Mouse (Mus musculus) natural killer cell, adult 2 months (primary cell): ENCODE data around the gene Ift81.

Experiments
- DNase-seq, 2 experiments: peaks; one replicate each; pipeline ENCODE4 v3.0.0; 2022; ENCODE audit warnings: low spot score in 2 of 2

Gene Ift81

DNA sequence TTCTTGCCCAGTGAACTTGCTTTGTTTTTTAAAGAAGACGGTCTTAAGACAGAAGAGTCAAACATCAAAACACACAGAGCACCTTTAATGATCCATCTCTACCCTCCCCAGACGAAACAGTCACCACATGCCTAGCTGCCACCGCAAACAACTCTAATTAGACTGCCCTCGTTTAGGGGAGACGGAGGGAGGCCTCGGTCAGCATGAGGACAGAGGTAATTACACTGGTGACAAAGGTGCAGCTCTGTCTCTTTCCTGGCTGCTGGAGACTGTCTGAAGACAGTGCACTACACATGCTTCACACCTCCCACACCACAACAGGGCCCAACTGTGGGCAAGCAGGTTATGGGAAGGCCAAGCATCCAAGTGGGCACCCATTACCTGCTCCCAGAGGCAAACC, 66.5 kb downstream of the Ift81 start:
- DNase-seq, result no peak

DNA sequence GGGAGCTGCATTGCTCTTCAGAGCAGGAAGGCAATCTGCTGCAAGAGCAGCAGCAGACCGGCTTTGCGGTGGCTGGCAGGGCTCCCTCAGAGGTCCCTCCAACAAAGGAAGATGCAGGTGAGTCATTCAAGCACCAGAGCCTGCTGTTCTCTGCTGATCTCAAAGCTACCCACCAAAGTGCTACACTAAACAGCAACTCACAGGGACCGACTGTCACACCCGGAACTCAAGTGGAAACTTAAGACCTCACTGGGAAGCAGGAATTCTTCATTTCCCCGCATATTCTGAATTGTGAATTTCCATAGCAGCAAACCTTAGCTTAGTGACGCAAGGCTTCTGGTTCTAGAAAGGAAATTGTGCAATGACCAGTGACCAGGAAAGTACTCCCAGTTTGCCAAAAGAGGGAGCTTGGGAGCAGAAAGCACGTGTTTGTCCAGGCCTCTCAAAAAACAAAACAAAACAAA, 67.0 kb downstream of the Ift81 start:
- peak; percentile 16 to 17 for DNase-seq

- no peak for DNase-seq
These were observed 70.9 kb downstream of the Ift81 start for GRCm38 (mm10) chr5:122543392-122543791.

GRCm38 (mm10) chr5:122541871-122542270, 72.4 kb downstream of the Ift81 start:
- DNase-seq, result no peak

- DNase-seq, result no peak
These were observed 76.2 kb downstream of the Ift81 start for GRCm38 (mm10) chr5:122538077-122538476.

- no peak for DNase-seq
These were observed 76.7 kb downstream of the Ift81 start for GRCm38 (mm10) chr5:122537654-122538053.

DNA sequence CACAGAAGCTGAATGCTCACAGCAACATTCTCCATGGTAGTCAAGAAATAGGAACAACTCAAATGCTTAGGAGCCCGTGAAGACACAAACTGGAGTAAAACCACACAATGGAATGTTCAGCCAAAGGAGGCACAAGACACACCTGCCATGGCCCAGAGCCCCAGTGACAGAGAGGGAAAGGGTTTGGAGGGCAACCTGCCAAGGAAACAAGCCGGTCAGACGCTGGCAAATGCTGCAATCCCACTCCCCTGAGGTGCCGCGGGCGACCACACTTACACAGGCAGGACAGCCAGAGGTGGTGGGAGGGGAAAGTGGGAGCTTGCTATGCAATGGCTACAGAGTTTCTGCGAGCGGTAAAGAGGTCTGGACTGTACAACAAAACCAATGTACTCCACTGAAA, 80.4 kb downstream of the Ift81 start:
- DNase-seq, result no peak

DNA sequence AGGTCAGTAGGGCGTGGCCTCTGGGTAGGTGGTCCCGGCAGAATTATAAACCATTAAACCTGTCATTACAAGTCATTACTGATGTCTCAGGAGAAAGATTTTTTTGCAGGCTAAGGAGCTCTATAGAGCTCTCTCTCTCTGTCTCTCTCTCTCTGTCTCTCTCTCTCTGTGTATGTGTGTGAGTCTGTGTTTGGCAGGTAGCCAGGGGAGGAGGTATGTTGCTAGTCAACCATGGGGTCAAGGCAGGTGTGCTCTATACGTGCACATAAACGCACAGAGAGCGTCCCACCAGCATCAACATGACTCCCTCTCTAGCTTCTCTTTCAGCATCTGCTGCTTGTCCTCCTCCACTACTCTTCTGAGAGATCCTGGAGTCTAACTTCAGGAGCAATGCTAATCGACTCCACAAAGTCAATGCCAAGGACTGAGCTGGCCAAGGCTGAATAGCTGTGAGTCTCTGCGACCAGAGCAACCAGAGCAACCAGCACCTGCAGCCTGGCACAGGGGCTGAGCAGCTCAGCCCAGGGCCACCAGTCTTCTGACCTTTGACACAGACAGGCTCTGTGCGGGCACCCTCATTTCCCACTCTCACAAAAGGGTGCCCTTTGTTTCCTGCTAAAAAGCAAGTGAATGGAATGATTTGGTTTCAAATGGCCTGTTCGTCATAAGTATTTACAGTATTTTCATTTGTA, 84.3 kb downstream of the Ift81 start:
- DNase-seq, result no peak

- DNase-seq, result no peak
These were observed 85.0 kb downstream of the Ift81 start for GRCm38 (mm10) chr5:122529316-122529715.

DNA sequence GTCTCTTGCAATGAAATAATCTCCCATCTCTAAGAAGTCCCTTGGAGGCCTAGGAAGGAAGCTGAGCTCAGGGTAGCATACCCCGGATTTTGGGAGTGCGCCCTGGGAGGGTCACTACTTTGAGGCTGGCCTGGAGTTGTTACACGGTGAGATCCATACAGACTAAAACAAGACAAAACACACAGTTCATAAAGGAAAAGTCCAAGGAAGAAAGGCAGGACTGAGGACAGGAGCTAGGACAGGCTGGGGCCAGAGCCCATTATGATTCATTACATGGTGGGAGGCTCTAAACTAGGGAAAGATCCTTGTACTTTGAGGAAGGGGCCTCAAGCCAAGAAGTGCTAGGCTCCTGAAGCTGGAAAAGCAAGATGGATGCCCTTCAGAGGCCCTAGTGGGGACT, 85.7 kb downstream of the Ift81 start:
- no peak for DNase-seq

DNA sequence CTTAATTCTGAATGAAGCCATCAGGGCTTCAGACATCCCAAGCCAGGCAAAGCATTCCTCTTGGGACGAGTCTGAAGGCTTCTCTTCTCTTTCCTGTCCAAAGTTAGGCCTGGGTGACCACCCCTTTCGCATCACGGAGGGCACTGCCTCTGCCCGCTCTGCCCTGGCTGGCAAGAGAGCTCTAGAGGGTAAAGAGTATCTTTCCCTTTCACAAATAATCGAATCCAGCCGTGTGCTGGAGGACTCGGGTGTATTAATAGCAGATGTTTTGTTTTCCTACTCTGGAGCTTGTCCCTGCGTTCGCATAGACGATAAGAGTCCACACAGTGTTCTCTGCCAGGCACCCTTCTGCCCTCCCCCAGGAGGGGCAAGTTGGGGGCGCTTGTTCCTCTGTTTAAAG, 86.6 kb downstream of the Ift81 start:
- no peak for DNase-seq

GRCm38 (mm10) chr5:122526878-122527730, 87.2 kb downstream of the Ift81 start:
- DNase-seq, result no peak

DNA sequence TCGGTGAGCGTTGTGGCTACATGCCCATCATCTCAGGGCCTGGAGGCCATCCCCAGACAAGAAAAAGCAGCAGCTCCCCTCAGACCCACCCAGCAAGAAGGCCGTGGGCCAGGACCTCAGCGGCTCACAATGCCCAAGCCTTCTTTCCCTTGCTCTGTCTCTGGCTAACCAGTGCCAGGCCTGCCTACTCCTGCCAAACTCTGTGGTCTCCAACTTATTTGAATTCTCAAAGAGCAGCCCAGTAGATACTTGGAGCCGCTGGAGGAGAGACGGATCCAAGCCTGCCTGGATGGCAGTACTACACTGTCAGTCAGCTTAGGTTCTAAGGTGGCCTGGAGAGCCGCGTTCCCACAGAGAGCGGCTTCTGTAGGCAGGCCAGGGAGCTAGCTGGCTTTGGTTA, 87.9 kb downstream of the Ift81 start:
- DNase-seq, result no peak

DNA sequence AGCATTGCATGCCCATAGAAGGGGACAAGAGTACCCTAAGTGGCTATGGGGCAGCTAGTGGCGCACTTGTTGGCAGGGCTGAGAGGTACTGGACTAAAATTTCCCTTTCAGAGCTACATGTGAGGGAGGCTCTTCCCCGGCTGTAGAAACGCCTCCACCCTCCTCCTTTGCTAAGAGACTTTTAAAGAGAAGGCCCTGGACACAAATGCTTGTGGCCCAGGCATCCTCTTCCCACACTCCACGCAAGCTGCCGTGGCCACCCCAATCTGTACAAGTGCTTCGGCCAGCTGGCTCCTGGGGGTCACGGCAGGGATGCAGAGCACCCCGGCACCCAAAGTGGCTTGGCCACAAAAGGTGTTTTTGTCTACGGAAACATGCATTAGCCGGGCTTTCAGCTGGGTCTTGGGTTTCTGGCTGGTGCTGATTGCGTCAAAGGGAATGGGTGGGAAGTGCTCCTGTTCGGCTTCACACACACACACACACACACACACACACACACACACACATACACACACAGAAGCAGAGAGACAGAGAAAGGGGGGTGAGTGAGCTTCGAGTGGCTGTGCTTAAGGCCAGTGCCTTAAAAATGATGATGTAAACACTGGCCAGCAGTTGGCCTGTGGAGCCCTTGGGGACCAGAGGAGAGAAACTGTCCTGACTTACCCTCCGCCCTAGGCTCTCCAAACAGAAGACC, 88.9 kb downstream of the Ift81 start:
- DNase-seq, result no peak

DNA sequence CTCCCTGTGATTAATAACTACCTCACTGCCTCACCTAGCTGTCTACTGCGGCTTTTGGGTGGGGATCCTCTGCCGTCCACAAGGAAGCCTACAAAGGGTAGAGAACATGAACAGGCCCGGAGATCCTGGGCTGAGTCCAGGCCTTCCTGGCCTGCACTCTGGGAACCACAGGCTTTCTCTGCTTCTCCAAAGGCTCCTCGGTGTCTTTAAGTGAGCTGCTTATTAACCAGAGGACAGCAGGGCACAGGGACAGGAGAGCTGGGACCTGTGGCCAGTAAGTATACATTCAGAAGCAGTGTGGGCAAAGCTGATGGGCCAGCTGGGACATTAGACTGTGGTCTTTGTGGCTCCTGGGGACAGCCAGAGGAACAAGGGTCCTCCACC, 89.5 kb downstream of the Ift81 start:
- DNase-seq, result no peak

- no peak for DNase-seq
These were observed 90.1 kb downstream of the Ift81 start for GRCm38 (mm10) chr5:122524244-122524643.

GRCm38 (mm10) chr5:122521130-122521473, 93.2 kb downstream of the Ift81 start:
- no peak for DNase-seq

DNA sequence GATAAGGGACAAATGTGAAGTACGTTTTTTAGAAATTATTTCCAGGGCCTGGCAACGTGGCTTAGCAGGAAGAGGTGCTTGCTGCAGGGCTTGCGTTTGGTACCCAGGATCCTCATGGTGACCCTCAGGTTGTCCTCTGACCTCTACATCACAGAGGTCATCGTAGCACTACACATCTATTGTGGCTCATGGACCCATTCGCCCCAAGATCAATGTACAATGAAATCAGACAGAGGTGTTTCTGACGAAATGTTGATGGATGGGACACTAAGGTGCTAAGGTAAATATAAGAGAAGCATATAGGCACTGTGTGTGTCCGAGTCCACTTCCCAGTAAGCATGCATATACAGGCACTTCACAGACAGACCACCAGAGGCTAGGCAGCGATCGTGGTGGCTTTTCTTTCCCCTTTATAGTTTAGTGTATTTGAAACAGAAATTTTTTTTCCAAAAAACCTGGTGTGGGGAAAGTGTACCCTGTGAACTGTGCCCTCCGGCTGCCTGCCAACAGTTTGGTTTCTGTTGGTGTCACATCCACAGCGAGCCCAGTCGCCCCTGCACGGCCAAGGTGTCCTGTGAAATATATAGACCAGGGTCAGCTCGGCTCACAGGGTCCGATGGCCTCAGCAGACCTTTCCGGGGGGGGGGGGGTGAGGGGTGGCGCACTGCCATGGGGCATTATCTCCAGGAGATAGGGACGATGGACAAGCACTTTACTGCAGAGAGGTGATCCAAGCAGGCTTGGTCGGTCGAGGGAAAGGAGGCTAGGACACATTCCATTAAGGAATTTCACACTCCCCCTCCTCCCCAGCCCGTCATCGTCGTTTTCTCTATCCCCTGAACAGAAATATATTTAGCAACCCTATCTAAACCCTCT, 93.8 kb downstream of the Ift81 start:
- no peak for DNase-seq

DNA sequence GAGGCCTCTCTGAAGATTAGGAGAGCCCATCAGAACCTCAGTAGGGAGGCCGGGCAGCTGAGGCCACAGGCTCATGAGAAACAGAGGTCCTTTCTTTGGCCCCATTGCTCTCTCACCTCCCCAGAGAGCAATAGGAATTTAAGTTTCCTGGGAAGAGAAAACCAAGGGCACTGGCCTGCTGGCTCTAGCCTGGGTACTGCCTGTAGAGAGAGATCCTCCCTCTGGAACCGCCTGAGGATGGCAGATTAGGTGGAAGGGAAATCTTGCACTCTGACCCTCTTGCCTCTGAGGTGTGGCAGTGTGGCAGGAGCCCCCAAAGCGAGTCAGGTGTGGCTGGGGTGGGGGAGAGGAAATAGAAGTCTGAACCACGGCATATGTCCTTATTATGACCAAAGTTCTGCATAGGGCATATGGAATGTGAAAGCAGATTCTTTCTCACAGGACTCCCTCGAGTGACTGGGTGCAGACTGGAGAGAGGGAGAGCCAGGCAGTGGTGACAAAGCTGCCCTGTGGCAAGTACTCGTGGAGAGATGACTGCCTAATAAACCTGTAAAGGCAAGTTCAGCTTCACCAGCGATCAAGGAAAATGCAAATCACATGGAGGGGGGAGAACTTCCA, 95.2 kb downstream of the Ift81 start:
- DNase-seq, result no peak

DNA sequence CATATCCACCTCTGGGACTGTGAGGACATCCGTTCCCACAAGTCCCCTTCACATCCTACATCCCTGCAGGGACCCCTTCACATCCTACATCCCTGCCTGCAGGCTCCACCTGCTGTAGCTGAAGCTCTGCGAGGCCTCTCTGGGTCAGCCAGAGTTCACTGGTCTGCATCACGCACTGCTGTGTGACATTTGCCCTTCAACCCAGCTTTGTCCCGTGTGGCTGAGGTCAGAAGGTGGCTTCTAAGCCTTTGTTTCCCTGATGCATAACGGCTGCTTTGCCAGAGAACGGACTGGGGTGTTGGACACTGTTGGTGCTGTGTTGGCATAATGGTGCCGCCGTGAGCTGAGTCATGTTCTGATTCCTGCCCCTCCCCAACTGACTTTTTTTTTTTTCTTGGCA, 96.1 kb downstream of the Ift81 start:
- no peak for DNase-seq

GRCm38 (mm10) chr5:122516901-122517300, 97.4 kb downstream of the Ift81 start:
- DNase-seq, result no peak
